Mouse (Mus musculus) liver, embryonic 14.5 days (tissue): ENCODE results near the gene Cdc42ep4. TPM values are rescaled to one million over a fixed set of nuclear protein-coding genes. Genes with fewer than 3 reads are reported as not detected.

ENCODE experiments used
- ATAC-seq: fragments of 200-750 bp; cut with Nextera tagmentation; 2 replicates; pipeline ENCODE4 v1.8.0; 2017; ENCODE audit warnings: moderate number of reproducible peaks, mild to moderate bottlenecking, moderate library complexity; ENCODE audit not compliant: insufficient read depth
- DNase-seq, 3 experiments: peaks; one replicate each; pipeline ENCODE4 v3.0.0-alpha.2; 2012 to 2013; ENCODE audit warnings: low read depth in 3 of 3, low spot score in 3 of 3
- H3K27ac ChIP-seq: fragments of 300-500 bp; sonication (generic); 2 replicates; pipeline ENCODE4 v1.5.1; 2014; ENCODE audit warnings: moderate library complexity, mild to moderate bottlenecking, control low read depth, inconsistent platforms
- H3K27me3 ChIP-seq: fragments of 300-500 bp; sonication (generic); 2 replicates; pipeline ENCODE4 v1.6.1; 2014; ENCODE audit warnings: mild to moderate bottlenecking, low read length, moderate library complexity; ENCODE audit not compliant: control insufficient read depth, insufficient read depth
- H3K36me3 ChIP-seq: fragments of 300-500 bp; sonication (generic); replicated peaks from 2 replicates; pipeline ENCODE4 v1.6.1; 2014; ENCODE audit warnings: low read depth; ENCODE audit not compliant: control insufficient read depth, insufficient read depth
- H3K4me1 ChIP-seq, 2 experiments: fragments of 200-500 bp in 1 of 2; fragments of 300-500 bp in 1 of 2; sonication (generic) in 1 of 2; replicated peaks; 2 replicates each; pipeline ENCODE4 v1.6.1; 2012 to 2014; ENCODE audit warnings: antibody characterized with exemption in 1 of 2, inconsistent platforms in 1 of 2, low read length in 1 of 2; ENCODE audit not compliant: control insufficient read depth in 2 of 2, insufficient read depth in 2 of 2
- H3K4me2 ChIP-seq: fragments of 300-500 bp; sonication (generic); 2 replicates; pipeline ENCODE4 v1.6.1; 2014; ENCODE audit warnings: low read depth, mild to moderate bottlenecking, control low read depth, moderate library complexity
- H3K4me3 ChIP-seq, 2 experiments: fragments of 200-500 bp in 1 of 2; fragments of 300-500 bp in 1 of 2; sonication (generic) in 1 of 2; 2 replicates each; pipeline ENCODE4 v1.5.1; 2012 to 2014; ENCODE audit warnings: low read depth in 2 of 2, low read length in 2 of 2, mild to moderate bottlenecking in 2 of 2, control low read depth in 1 of 2, inconsistent platforms in 1 of 2, moderate library complexity in 1 of 2; ENCODE audit not compliant: insufficient read depth in 1 of 2
- H3K9ac ChIP-seq: fragments of 300-500 bp; sonication (generic); replicated peaks from 2 replicates; pipeline ENCODE4 v1.6.1; 2014; ENCODE audit warnings: mild to moderate bottlenecking, control low read depth, moderate library complexity
- H3K9me3 ChIP-seq: fragments of 300-500 bp; sonication (generic); 2 replicates; pipeline ENCODE4 v1.6.1; 2016; ENCODE audit warnings: low read length, mixed read lengths; ENCODE audit not compliant: control insufficient read depth
- CTCF ChIP-seq: IDR thresholded peaks from 2 replicates; pipeline ENCODE4 v1.5.1; 2016; ENCODE audit warnings: antibody characterized with exemption, low read depth, control low read depth
- EP300 ChIP-seq: IDR thresholded peaks from 2 replicates; pipeline ENCODE4 v1.6.1; 2016; ENCODE audit warnings: antibody characterized with exemption, low read depth
- WGBS: fragments of 180-500 bp; shearing (Covaris S2); extraction: QIAGEN DNeasy Blood & Tissue Kit; methylation state at CpG from one replicate; pipeline ENCODE4 v1.1.7; 2014; ENCODE audit not compliant: insufficient replicate concordance; 5-methylcytosine and 5-hydroxymethylcytosine counted together
- polyA plus RNA-seq, 2 experiments: library from polyadenylated mRNA; depleted of rRNA in 1 of 2; stranded (reverse) in 1 of 2; unstranded in 1 of 2; fragments of >200 nt; fragmentation: Nextera tagmentation in 1 of 2; extraction: Ambion mirVana in 1 of 2; gene quantifications; 2 replicates each; pipeline versions ENCODE4 v1.2.1 to v1.2.3; 2012 to 2014

Cdc42ep4 gene
- polyA plus RNA-seq, 2 experiments, result 9.0 to 10.0 TPM

DNA sequence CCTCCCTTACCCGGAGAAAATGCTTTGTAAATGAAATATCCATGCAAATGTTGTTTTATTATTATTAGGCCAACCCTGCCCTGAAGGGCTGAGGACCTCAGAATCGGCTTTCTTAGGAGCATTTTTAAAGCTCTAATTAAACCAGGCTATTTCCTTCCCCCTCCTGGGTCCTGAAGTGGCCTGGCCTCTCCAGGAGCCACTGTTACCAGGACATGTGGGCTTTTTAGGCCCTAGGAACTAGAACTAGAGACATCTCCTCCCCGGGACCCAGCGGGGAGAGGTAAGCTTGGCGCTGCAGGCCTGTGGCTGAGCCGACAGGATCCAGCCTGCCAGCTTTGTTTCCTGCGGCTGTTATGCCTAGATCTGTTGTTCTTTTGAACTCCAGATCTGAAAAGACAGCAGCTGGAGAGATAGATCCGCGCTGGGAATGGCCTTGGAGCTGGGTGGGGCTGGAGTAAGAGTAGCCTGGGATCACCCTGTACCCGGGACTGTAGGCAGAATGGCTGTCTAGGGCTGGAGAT is 41.4 kb downstream of the Cdc42ep4 start:
- Histone ChIP-seq H3K9ac (no peak overlapping the region), H3K9me3 (no peaks in the 10 kb centered on the region), H3K36me3 (no peaks in the 10 kb centered on the region), H3K4me3 (no peak overlapping the region), H3K4me2 (no peak overlapping the region), H3K27me3 (peaks cover 8% of the 10 kb centered on the region), H3K4me1 (no peaks in the 10 kb centered on the region), H3K27ac (no peak overlapping the region)
- ATAC-seq (no peak), DNase-seq (no peak)
- WGBS, result 19% methylated on average over 10 of the region's 10 CpGs
- TF ChIP-seq EP300 (no peak), CTCF (no peak)

DNA sequence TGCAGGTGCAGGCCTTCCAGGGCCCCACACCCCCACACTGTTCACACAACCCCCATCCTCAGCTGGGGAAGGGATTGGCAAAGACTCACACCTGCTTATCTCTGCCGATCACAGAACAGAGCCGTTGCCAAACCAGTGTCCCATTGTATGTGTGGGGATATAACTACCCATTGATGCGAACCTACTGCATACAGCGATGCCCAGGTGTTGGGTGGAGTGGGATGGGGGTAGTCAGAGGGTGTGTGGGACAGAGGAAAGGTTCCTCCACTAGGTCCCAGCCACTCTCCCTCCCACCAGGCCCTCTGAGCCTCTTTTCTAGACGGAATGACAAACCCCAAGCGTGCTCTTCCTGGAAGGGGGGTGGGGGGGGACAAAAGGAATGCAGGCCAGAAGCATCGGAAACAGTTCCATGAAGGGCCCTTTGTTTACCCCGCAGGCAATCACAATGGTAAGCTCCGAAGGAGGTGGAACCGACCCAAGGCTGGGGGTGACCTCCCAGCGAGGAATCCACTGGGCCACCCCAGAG is 41.9 kb downstream of the Cdc42ep4 start, which contains the start of gene Cpsf4l:
Gene Cpsf4l (minus strand): TSS at position 287 of the 526 bp plus-strand sequence.
- 25% methylated on average over 11 of the region's 11 CpGs for WGBS

DNA sequence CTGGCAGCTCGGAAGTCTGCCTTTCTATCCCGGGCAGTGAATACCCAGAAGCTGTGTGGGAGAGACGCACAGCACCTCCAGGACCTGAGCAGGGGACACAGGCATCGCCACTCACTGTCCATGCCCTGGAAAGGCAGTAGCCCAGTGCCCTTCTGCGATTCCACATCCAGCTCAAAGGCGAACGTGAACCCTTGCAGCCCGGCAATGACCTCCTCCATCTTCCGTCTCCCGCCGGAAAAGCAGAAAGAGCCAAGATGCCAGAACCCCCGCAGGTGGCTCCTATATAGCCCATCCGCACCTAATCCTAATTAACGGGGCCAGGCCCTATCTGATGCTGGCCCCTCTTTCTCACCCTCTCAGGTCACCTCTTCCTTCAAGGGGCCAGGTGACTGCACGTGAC is 42.4 kb downstream of the Cdc42ep4 start:
- Histone ChIP-seq H3K4me1 (no peaks in the 10 kb centered on the region), H3K9me3 (no peaks in the 10 kb centered on the region), H3K9ac (no peak overlapping the region), H3K4me2 (no peak overlapping the region), H3K27ac (no peak overlapping the region), H3K27me3 (peaks cover 8% of the 10 kb centered on the region), H3K36me3 (no peaks in the 10 kb centered on the region), H3K4me3 (no peak overlapping the region)
- 27% methylated on average over 15 of the region's 15 CpGs for WGBS
- TF ChIP-seq EP300, result no peak
- no peak for TF ChIP-seq CTCF
- DNase-seq, result no peak
- no peak for ATAC-seq

More for the DNA sequence above, 41.9 kb downstream of the Cdc42ep4 start, which contains the start of gene Cpsf4l:
- H3K36me3 ChIP-seq, result no peaks in the 10 kb centered on the region
- no peak within 1 kb of the TSS for H3K4me3 ChIP-seq
- H3K9me3 ChIP-seq, result no peaks in the 10 kb centered on the region
- no peaks in the 10 kb centered on the region for H3K4me1 ChIP-seq
- H3K9ac ChIP-seq, result no peak within 1 kb of the TSS
- ATAC-seq (no peak), DNase-seq (no peak)
- H3K27ac ChIP-seq, result no peak within 1 kb of the TSS
- TF ChIP-seq EP300, result no peak
- no peak for TF ChIP-seq CTCF
- H3K4me2 ChIP-seq, result no peak within 1 kb of the TSS
- H3K27me3 ChIP-seq, result peaks cover 8% of the 10 kb centered on the region

DNA sequence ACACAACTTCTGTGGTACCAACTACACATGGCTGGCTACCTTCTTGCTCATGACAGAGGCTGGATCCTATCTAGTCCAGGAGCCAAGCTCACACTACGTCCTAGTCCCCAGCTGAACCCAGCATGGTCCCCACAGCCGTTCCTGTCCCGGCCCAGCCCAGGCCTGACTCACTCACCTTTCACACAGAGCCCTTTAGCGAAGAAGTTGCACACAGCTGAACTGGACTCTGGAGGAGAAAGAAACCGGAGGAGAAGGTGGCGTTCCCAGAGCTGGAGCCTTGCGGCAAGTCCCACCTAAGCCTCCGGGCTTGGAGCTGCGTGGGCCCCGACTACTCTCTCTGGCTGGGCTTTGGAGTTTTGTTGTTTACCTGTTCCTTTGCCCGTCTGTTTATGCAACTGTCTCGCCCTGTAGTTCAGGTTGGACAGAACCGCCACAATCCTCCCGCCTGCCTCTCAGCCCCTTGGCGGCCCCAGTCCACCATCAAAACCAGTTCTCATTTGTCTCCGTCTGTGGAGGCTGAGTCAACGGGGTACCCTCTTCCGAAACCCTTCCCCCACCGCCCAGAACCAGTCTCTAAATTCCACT is 43.0 kb downstream of the Cdc42ep4 start:
- no peaks in the 10 kb centered on the region for H3K4me1 ChIP-seq
- no peak overlapping the region for H3K9ac ChIP-seq
- TF ChIP-seq CTCF, result no peak
- TF ChIP-seq EP300, result no peak
- H3K27me3 ChIP-seq, result peaks cover 8% of the 10 kb centered on the region
- H3K4me3 ChIP-seq, result no peak overlapping the region
- DNase-seq (no peak), ATAC-seq (no peak)
- no peaks in the 10 kb centered on the region for H3K36me3 ChIP-seq
- H3K4me2 ChIP-seq, result no peak overlapping the region
- no peaks in the 10 kb centered on the region for H3K9me3 ChIP-seq
- 47% methylated on average over 19 of the region's 19 CpGs for WGBS
- H3K27ac ChIP-seq, result no peak overlapping the region

DNA sequence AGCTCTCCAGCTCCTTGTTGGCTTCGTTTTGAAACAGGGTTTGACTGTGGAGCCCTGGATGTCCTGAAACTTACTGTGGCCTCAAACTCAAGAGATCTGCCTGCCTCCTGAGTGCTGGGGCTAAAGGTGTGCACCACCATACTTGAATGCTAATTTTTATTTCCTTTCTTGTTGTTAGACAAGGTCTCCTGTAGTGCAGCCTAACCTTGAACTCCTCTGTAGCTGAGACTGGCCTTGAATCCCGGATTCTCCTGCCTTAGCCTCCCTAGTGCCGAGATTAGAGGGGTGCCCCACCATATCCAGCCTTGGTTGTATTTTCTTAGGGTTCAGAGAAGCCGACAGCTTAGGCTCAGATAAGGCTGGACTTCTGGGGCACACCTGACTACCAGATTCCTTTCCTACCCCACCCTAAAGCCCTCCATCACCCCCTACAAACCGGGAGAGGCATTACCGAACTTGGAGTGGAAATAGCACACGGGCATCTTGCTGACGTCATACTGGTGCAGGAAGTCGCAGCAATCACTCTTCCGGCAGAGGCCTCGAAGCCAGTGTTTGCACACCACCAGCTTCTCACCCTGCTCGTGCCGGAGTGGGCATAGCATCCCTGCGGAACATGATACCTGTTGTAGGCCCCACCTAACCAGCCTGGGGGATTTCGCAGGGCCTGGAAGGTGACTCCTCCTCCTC is 45.6 kb downstream of the Cdc42ep4 start:
- Histone ChIP-seq H3K4me2 (no peak overlapping the region), H3K4me1 (no peaks in the 10 kb centered on the region), H3K4me3 (no peak overlapping the region), H3K36me3 (no peaks in the 10 kb centered on the region), H3K9me3 (no peaks in the 10 kb centered on the region), H3K27me3 (peaks cover 8% of the 10 kb centered on the region), H3K9ac (no peak overlapping the region), H3K27ac (no peak overlapping the region)
- DNase-seq (no peak), ATAC-seq (no peak)
- TF ChIP-seq EP300, result no peak
- no peak for TF ChIP-seq CTCF
- WGBS, result 66% methylated on average over 15 of the region's 15 CpGs
